Mouse (Mus musculus): Measurements from ENCODE around the gene Ino80e. TPM values are rescaled to one million over a fixed set of nuclear protein-coding genes. Genes with fewer than 3 reads are reported as not detected.
A peak's percentile ranks its signal among the peaks of the same experiment; 100 is the strongest.

Ino80e gene
- polyA plus RNA-seq, 1 experiment from 2014 or later: 75.3 TPM

DNA sequence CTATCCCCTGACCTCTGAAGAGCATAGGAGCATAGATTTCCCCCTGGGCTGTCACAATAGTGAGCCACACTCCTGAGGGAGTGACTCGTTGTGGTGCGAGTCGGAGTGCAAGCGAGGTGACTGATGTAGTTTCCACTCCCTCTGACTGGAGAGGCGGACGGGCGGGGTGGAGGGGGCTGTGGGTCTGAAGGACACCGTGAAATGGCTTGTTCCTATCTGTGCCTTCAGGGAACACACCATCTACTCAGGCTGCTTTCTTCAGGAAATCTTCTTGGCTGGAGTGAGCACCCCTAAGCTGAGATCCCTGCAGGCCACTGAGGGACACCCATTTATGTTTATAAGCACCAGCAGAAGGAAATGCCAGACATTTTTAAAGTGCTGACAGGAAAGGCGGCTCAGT lies 39.4 kb downstream of the Ino80e start:
- 14% methylated on average over 9 of the region's 9 CpGs for WGBS
- Histone ChIP-seq H3K4me2 (replicated peaks; ENCODE audit: low read depth, low read length) (peak overlapping the region; percentile 59; the same call in 1 of the 2 replicates), H3K4me1 (ENCODE audit: insufficient read depth, low read length) (peaks cover 7% of the 10 kb centered on the region), H3K27ac (ENCODE audit: low read length) (no peak overlapping the region), H3K9ac (replicated peaks; ENCODE audit: low read length) (no peak overlapping the region), H3K4me3 (ENCODE audit: low read length) (no peak overlapping the region), H3K36me3 (ENCODE audit: insufficient read depth, low read length) (no peaks in the 10 kb centered on the region), H3K27me3 (ENCODE audit: insufficient read depth, low read length) (peaks cover 18% of the 10 kb centered on the region), H3K9me3 (ENCODE audit: low read length) (peaks cover 5% of the 10 kb centered on the region; the same call in 1 of the 2 replicates)
- no peak for ATAC-seq (ENCODE audit: low FRiP score, low TSS enrichment)

DNA sequence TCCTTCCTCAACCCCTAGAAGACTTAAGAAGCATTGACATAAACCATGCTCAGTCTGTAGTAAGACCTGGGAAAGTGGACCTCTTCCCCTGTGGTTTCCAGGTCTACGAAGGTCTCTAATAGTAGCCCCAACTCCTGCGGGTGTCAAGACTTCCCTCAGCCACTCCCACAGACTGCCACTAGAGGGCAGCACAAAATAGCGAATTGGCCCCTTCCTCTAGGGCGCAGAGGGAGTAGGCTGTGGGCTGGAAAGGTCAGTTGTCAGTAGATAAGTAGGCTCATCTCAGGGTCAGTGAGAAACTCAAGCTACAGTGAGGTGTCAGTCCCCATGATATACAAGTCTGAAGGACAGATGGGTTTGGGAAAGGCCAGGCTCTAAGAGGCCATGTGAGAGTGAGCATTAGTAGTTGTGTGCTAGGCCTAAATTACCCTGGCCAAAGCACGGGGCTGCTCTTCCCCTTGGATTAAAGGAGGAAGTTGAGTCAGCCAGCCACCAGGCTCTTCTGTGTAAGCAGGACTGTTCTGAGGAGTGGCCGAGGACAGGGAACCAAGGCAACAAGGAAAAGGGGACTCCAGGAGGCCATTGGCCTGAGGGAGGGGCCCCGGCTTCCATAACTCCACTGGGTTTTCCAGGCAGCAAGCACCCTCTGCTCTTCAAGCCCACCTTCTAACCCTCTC lies 40.2 kb downstream of the Ino80e start:
- H3K27me3 ChIP-seq (ENCODE audit: insufficient read depth, low read length): peaks cover 18% of the 10 kb centered on the region
- ATAC-seq (ENCODE audit: low FRiP score, low TSS enrichment): peak; percentile 44; the same call in 1 of the 2 replicates
- no peaks in the 10 kb centered on the region for H3K36me3 ChIP-seq (ENCODE audit: insufficient read depth, low read length)
- H3K4me1 ChIP-seq (ENCODE audit: insufficient read depth, low read length): peaks cover 7% of the 10 kb centered on the region
- no peak overlapping the region for H3K9ac ChIP-seq (replicated peaks; ENCODE audit: low read length)
- no peak overlapping the region for H3K4me2 ChIP-seq (replicated peaks; ENCODE audit: low read depth, low read length)
- peaks cover 5% of the 10 kb centered on the region; the same call in 1 of the 2 replicates for H3K9me3 ChIP-seq (ENCODE audit: low read length)
- H3K4me3 ChIP-seq (ENCODE audit: low read length): no peak overlapping the region
- WGBS: 24% methylated on average over 7 of the region's 7 CpGs
- no peak overlapping the region for H3K27ac ChIP-seq (ENCODE audit: low read length)

DNA sequence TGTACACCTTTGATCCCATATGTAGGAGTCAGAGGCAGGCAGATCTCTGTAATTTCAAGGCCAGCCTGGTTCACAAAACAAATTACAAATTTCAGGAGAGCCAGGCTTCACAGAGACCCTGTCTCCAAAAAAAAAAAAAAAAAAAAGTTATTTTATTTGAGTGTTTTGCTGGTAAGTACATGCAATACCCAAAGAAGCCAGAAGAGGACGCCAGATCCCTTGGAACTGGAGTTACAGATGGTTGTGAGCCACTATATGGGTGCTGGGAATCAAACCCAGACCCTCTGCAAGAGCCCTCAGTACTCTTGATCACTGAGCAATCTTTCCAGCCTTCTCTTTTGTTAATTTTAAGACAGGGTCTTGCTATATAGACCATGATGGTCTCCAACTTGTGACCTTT lies 43.4 kb downstream of the Ino80e start:
- Histone ChIP-seq H3K4me3 (ENCODE audit: low read length) (no peak overlapping the region), H3K36me3 (ENCODE audit: insufficient read depth, low read length) (no peaks in the 10 kb centered on the region), H3K9me3 (ENCODE audit: low read length) (peaks cover 5% of the 10 kb centered on the region; the same call in 1 of the 2 replicates), H3K4me2 (replicated peaks; ENCODE audit: low read depth, low read length) (no peak overlapping the region), H3K4me1 (ENCODE audit: insufficient read depth, low read length) (peaks cover 7% of the 10 kb centered on the region), H3K9ac (replicated peaks; ENCODE audit: low read length) (no peak overlapping the region), H3K27me3 (ENCODE audit: insufficient read depth, low read length) (peaks cover 7% of the 10 kb centered on the region; the same call in 1 of the 2 replicates), H3K27ac (ENCODE audit: low read length) (no peak overlapping the region)
- 29% methylated on average over 1 of the region's 1 CpGs for WGBS
- ATAC-seq (ENCODE audit: low FRiP score, low TSS enrichment): no peak

DNA sequence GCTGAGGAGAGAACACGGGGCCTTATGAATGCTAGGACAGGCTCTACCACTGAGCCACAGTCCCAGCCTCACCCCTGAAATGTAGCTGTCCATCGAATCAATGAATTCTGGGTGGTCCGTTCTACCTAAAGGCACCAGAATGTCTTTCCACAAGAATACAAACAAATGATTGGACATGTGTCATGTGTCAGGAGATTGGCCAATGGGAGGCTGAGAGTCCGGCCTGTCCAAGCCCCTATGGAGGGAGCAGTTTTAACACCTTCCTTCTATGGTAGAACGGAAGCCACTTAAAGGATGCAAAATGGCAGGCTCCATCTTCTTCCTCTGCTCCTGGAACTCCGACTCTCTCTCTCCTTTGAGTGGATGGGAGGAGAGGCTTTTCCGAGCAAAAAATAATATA lies 44.6 kb downstream of the Ino80e start:
- Histone ChIP-seq H3K27ac (ENCODE audit: low read length) (no peak overlapping the region), H3K9me3 (ENCODE audit: low read length) (peaks cover 5% of the 10 kb centered on the region; the same call in 1 of the 2 replicates), H3K4me1 (ENCODE audit: insufficient read depth, low read length) (no peaks in the 10 kb centered on the region), H3K36me3 (ENCODE audit: insufficient read depth, low read length) (no peaks in the 10 kb centered on the region), H3K4me3 (ENCODE audit: low read length) (no peak overlapping the region), H3K27me3 (ENCODE audit: insufficient read depth, low read length) (no peaks in the 10 kb centered on the region), H3K4me2 (replicated peaks; ENCODE audit: low read depth, low read length) (no peak overlapping the region), H3K9ac (replicated peaks; ENCODE audit: low read length) (no peak overlapping the region)
- WGBS: 82% methylated on average over 7 of the region's 7 CpGs
- ATAC-seq (ENCODE audit: low FRiP score, low TSS enrichment): no peak

DNA sequence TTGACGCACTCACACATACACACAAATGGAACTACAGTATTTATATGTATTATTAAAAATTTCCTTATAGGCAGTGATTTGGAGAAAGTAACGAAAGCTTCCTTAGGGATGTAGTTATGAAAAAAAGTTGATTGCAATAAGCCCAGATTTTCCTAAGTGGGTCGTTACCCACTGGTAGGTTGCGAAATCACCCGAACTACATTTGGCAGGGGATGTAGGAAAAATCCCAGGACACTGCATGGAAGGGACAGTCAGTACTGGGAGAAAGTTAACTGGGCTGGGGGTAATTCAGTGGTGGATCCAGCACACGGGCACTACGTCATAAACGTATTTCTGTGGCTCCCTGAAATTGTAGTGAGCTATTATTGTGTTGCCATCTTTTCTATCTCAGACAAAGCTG lies 45.7 kb downstream of the Ino80e start:
- Histone ChIP-seq H3K9me3 (ENCODE audit: low read length) (peaks cover 5% of the 10 kb centered on the region; the same call in 1 of the 2 replicates), H3K4me3 (ENCODE audit: low read length) (no peak overlapping the region), H3K4me1 (ENCODE audit: insufficient read depth, low read length) (no peaks in the 10 kb centered on the region), H3K36me3 (ENCODE audit: insufficient read depth, low read length) (no peaks in the 10 kb centered on the region), H3K4me2 (replicated peaks; ENCODE audit: low read depth, low read length) (no peak overlapping the region), H3K9ac (replicated peaks; ENCODE audit: low read length) (no peak overlapping the region), H3K27me3 (ENCODE audit: insufficient read depth, low read length) (no peaks in the 10 kb centered on the region), H3K27ac (ENCODE audit: low read length) (no peak overlapping the region)
- no peak for ATAC-seq (ENCODE audit: low FRiP score, low TSS enrichment)
- 90% methylated on average over 8 of the region's 8 CpGs for WGBS

DNA sequence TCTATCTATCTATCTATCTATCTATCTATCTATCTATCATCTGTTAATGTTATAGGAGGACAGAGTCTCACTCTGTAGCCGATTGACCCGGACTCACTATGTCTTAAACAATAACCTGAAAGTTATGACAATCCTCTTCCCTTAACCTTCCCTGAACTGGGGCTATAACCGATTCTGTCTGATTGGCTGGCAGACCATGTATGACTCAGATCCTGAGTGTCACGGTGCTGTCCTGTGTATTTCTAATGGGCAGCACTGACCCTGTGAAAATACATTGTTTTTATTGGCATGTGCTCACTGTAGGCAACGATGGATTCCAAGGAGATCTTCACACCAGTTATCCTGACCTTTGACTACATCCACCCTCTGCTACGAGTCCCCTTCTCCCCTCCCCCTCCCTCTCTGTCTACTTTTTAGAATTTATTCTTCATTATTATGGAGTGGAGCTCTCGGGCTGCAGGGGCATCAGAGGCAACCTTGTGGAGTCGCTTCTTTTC lies 46.4 kb downstream of the Ino80e start:
- Histone ChIP-seq H3K9me3 (ENCODE audit: low read length) (peaks cover 5% of the 10 kb centered on the region; the same call in 1 of the 2 replicates), H3K9ac (replicated peaks; ENCODE audit: low read length) (no peak overlapping the region), H3K4me2 (replicated peaks; ENCODE audit: low read depth, low read length) (no peak overlapping the region), H3K36me3 (ENCODE audit: insufficient read depth, low read length) (no peaks in the 10 kb centered on the region), H3K4me1 (ENCODE audit: insufficient read depth, low read length) (no peaks in the 10 kb centered on the region), H3K27ac (ENCODE audit: low read length) (no peak overlapping the region), H3K4me3 (ENCODE audit: low read length) (no peak overlapping the region), H3K27me3 (ENCODE audit: insufficient read depth, low read length) (no peaks in the 10 kb centered on the region)
- whole genome bisulfite sequencing: 56% methylated on average over 8 of the region's 8 CpGs
- no peak for ATAC-seq (ENCODE audit: low FRiP score, low TSS enrichment)

DNA sequence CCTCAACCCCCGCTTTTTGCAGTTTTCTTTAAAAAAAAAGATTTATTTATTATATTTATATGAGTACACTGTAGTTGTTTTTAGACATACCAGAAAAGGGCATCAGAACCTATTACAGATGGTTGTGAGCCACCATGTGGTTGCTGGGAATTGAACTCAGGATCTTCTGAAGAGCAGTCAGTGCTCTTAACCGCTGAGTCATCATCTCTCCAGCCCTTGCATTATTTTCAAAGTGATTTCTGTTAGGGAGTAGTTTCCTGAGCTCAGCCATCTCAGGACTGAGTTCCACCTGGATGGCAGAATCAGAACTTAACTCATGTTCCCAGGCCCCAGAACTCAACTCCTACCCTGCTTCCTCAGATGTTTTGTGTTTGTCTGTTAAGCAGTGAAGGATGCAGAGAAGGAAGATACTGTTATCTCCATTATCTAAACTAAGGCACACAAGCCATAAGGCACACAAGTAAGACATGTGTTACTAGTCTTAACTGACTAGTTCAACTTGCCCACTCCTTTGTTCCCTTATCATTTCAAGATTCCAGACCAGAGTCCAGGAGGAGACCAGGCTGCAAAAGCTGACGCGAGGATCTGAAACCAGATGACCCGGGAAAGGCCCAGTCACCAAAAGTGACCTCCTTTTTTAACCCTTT lies 52.3 kb downstream of the Ino80e start:
- H3K4me1 ChIP-seq (ENCODE audit: insufficient read depth, low read length): peaks cover 21% of the 10 kb centered on the region
- no peaks in the 10 kb centered on the region for H3K36me3 ChIP-seq (ENCODE audit: insufficient read depth, low read length)
- H3K4me3 ChIP-seq (ENCODE audit: low read length): no peak overlapping the region; the same call in 1 of the 2 replicates
- H3K9ac ChIP-seq (replicated peaks; ENCODE audit: low read length): peak overlapping the region; percentile 78
- H3K27ac ChIP-seq (ENCODE audit: low read length): no peak overlapping the region
- H3K4me2 ChIP-seq (replicated peaks; ENCODE audit: low read depth, low read length): peak overlapping the region; percentile 86; the same call in 1 of the 2 replicates
- no peak for ATAC-seq (ENCODE audit: low FRiP score, low TSS enrichment)
- no peaks in the 10 kb centered on the region for H3K9me3 ChIP-seq (ENCODE audit: low read length)
- H3K27me3 ChIP-seq (ENCODE audit: insufficient read depth, low read length): no peaks in the 10 kb centered on the region
- WGBS: 48% methylated on average over 5 of the region's 5 CpGs

DNA sequence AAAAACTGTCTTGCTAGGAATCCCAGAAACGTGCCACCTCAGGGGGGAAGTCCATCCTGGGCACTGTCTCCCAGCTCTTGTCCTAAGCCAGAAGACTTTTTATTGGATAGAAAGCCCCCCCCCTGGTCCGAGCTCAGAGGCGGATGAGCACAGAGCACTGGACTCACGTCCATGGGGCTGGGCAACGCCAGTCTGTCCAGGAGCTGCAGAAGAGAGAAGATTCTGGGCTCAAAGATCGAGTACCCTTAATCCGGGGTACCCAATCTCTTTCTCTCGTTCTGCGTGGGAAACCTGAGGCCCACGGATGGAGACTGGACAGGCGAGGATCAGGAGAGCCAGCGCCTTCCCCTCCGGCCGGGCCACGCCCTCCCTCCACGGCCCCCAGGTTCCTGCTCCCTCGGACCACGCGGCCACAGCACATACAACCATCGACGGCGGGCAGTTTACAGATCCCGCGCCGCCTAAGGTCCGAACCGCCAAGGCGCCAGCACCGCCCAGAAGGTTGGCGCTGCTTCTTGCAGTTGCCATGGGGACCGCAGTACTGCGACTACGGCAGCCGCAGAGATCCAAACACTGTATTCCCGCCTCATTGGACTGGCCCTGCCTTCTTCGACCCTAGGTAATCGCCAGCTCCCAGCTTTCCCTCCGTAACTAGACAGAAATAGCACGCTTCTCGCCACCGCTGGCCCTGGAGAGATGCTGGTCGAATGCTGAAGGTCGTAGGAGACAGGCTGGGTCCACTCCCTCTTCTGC lies 53.3 kb downstream of the Ino80e start:
- Histone ChIP-seq H3K9me3 (ENCODE audit: low read length) (no peaks in the 10 kb centered on the region), H3K4me1 (ENCODE audit: insufficient read depth, low read length) (peaks cover 21% of the 10 kb centered on the region), H3K9ac (replicated peaks; ENCODE audit: low read length) (peak overlapping the region; percentile 78), H3K4me3 (ENCODE audit: low read length) (peak overlapping the region; percentile 64), H3K27ac (ENCODE audit: low read length) (peak overlapping the region; percentile 72), H3K4me2 (replicated peaks; ENCODE audit: low read depth, low read length) (peak overlapping the region; percentile 86), H3K36me3 (ENCODE audit: insufficient read depth, low read length) (no peaks in the 10 kb centered on the region), H3K27me3 (ENCODE audit: insufficient read depth, low read length) (no peaks in the 10 kb centered on the region)
- WGBS: under 1% methylated on average over 42 of the region's 43 CpGs
- ATAC-seq (ENCODE audit: low FRiP score, low TSS enrichment): peak; percentile 97

DNA sequence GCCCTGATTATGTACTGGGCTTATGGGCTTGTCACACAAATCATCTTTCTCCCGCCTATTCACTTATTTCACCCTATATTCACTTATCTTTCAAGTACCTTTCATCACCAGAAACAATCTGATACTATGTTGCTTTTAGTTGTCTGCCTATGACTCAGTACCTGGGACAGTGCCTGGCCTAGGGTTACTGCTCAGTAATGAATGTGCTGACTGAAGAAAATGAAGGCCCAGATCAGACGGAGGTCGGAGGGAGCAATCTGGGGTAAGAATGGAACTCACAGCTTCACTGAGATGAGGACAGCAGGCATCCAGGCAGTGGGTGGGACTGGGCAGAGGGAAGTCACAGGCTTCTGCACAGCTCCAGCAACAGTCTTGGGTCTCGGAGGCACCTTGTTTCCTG lies 54.8 kb downstream of the Ino80e start:
- Histone ChIP-seq H3K4me2 (replicated peaks; ENCODE audit: low read depth, low read length) (peak overlapping the region; percentile 86; the same call in 1 of the 2 replicates), H3K9me3 (ENCODE audit: low read length) (no peaks in the 10 kb centered on the region), H3K9ac (replicated peaks; ENCODE audit: low read length) (peak overlapping the region; percentile 78; the same call in 1 of the 2 replicates), H3K4me3 (ENCODE audit: low read length) (no peak overlapping the region; the same call in 1 of the 2 replicates), H3K27ac (ENCODE audit: low read length) (peak overlapping the region; percentile 6; the same call in 1 of the 2 replicates), H3K36me3 (ENCODE audit: insufficient read depth, low read length) (no peaks in the 10 kb centered on the region), H3K4me1 (ENCODE audit: insufficient read depth, low read length) (peaks cover 21% of the 10 kb centered on the region), H3K27me3 (ENCODE audit: insufficient read depth, low read length) (no peaks in the 10 kb centered on the region)
- no peak for ATAC-seq (ENCODE audit: low FRiP score, low TSS enrichment)
- WGBS: 67% methylated on average over 4 of the region's 4 CpGs
